8 mouse cellular contexts compared by ENCODE assay signal in genomic region chr7:29452991-29453741, GRCm38 (mm10).
A peak's percentile ranks its signal among the peaks of the same experiment; 100 is the strongest.
DNase-seq lines count a peak whose midpoint lies in the region; ATAC-seq lines count a peak whose summit lies in the region.

No protein-coding gene starts in this region.

- no peak overlapping the region for H3K9ac ChIP-seq in embryonic facial prominence, embryonic 12.5 days
- H3K9ac ChIP-seq in liver, embryonic 15.5 days, result no peak overlapping the region
- peak overlapping the region; percentile 23; the same call in 1 of the 2 replicates for H3K9ac ChIP-seq in neural tube, embryonic 15.5 days (replicated peaks)

- ATAC-seq in embryonic facial prominence, embryonic 12.5 days (ENCODE audit: insufficient number of reproducible peaks, insufficient read depth, low FRiP score, low TSS enrichment), result no peak
- ATAC-seq in liver, embryonic 15.5 days (ENCODE audit: insufficient read depth), result no peak
- ATAC-seq in neural tube, embryonic 15.5 days (ENCODE audit: low FRiP score), result peak; percentile 58

- 12% methylated on average over 18 of the region's 18 CpGs for WGBS in embryonic facial prominence, embryonic 12.5 days
- WGBS in heart, embryonic 10.5 days, result 25% methylated on average over 18 of the region's 18 CpGs
- 40% methylated on average over 18 of the region's 18 CpGs for WGBS in liver, embryonic 15.5 days (ENCODE audit: insufficient replicate concordance)
- 9% methylated on average over 18 of the region's 18 CpGs for WGBS in neural tube, embryonic 15.5 days

- no peak overlapping the region for H3K4me3 ChIP-seq in embryonic facial prominence, embryonic 12.5 days
- 0 out of 2 replicates have a peak overlapping the region, but pooled peaks have one; percentile 31 for H3K4me3 ChIP-seq in heart, embryonic 10.5 days
- H3K4me3 ChIP-seq in liver, embryonic 15.5 days (replicated peaks), result no peak overlapping the region
- no peak overlapping the region for H3K4me3 ChIP-seq in neural tube, embryonic 15.5 days (replicated peaks)

- H3K36me3 ChIP-seq in embryonic facial prominence, embryonic 12.5 days, result no peaks in the 10 kb centered on the region
- no peaks in the 10 kb centered on the region for H3K36me3 ChIP-seq in heart, embryonic 10.5 days
- H3K36me3 ChIP-seq in liver, embryonic 15.5 days (replicated peaks), result no peaks in the 10 kb centered on the region
- H3K36me3 ChIP-seq in neural tube, embryonic 15.5 days, result no peaks in the 10 kb centered on the region

- peak; percentile 56 for DNase-seq in layer of hippocampus, adult 11-12 months (ENCODE audit: low spot score)
- DNase-seq in layer of hippocampus, adult 18-20 months (ENCODE audit: low spot score in 2 of 2), result no peak
- peak; percentile 85 for DNase-seq in heart, embryonic 10.5 days (ENCODE audit: low spot score)
- DNase-seq in kidney, adult 8-10 months, result peak; percentile 70 to 74
- no peak for DNase-seq in B cell, adult 2 months

- no peaks in the 10 kb centered on the region for H3K27me3 ChIP-seq in embryonic facial prominence, embryonic 12.5 days
- peaks cover 100% of the 10 kb centered on the region for H3K27me3 ChIP-seq in heart, embryonic 10.5 days (ENCODE audit: insufficient read depth, poor library complexity, severe bottlenecking)
- H3K27me3 ChIP-seq in liver, embryonic 15.5 days, result no peaks in the 10 kb centered on the region
- no peaks in the 10 kb centered on the region; the same call in 1 of the 2 replicates for H3K27me3 ChIP-seq in neural tube, embryonic 15.5 days (replicated peaks)

- H3K27ac ChIP-seq in embryonic facial prominence, embryonic 12.5 days, result peak overlapping the region; percentile 50
- peak overlapping the region; percentile 75 for H3K27ac ChIP-seq in heart, embryonic 10.5 days
- peak overlapping the region; percentile 48 for H3K27ac ChIP-seq in liver, embryonic 15.5 days (replicated peaks)
- H3K27ac ChIP-seq in neural tube, embryonic 15.5 days (replicated peaks), result peak overlapping the region; percentile 77

- peaks cover 28% of the 10 kb centered on the region for H3K4me1 ChIP-seq in embryonic facial prominence, embryonic 12.5 days
- H3K4me1 ChIP-seq in heart, embryonic 10.5 days, result peaks cover 22% of the 10 kb centered on the region
- peaks cover 2% of the 10 kb centered on the region; the same call in 1 of the 2 replicates for H3K4me1 ChIP-seq in liver, embryonic 15.5 days (replicated peaks)
- H3K4me1 ChIP-seq in neural tube, embryonic 15.5 days, result peaks cover 26% of the 10 kb centered on the region

- no peaks in the 10 kb centered on the region for H3K9me3 ChIP-seq in embryonic facial prominence, embryonic 12.5 days
- no peaks in the 10 kb centered on the region for H3K9me3 ChIP-seq in heart, embryonic 10.5 days
- no peaks in the 10 kb centered on the region for H3K9me3 ChIP-seq in liver, embryonic 15.5 days (replicated peaks)
- no peaks in the 10 kb centered on the region for H3K9me3 ChIP-seq in neural tube, embryonic 15.5 days (replicated peaks)

- H3K4me2 ChIP-seq in embryonic facial prominence, embryonic 12.5 days (replicated peaks), result peak overlapping the region; percentile 18
- no peak overlapping the region for H3K4me2 ChIP-seq in liver, embryonic 15.5 days
- H3K4me2 ChIP-seq in neural tube, embryonic 15.5 days, result peak overlapping the region; percentile 40

Comparison
In these comparisons a context has a peak if more than half of its experiments do, and no peak if none do; other contexts are left out.
1. DNase-seq: peak in layer of hippocampus, adult 11-12 months (single experiment), heart, embryonic 10.5 days (single experiment) and kidney, adult 8-10 months (2 of 2); none in layer of hippocampus, adult 18-20 months (0 of 2) and B cell, adult 2 months (0 of 2).
2. Peak in every context shown above with its lines, with median percentiles within 50 percentile points of each other: H3K27ac ChIP-seq.